Mouse (Mus musculus) olfactory bulb, adult 2 months (tissue): ENCODE data around the gene Tmem164.

ENCODE experiments used
- CTCF ChIP-seq: fragments of 200-500 bp; IDR thresholded peaks from 2 replicates; pipeline ENCODE4 v1.5.1; 2012; ENCODE audit warnings: low read depth, mild to moderate bottlenecking, low read length, moderate library complexity; ENCODE audit not compliant: insufficient read depth
- POLR2A ChIP-seq: fragments of 200-500 bp; IDR thresholded peaks from 2 replicates; pipeline ENCODE4 v1.6.1; 2012; ENCODE audit warnings: mild to moderate bottlenecking, low read depth, low read length, moderate library complexity; ENCODE audit not compliant: insufficient read depth

GRCm38 (mm10) chrX:142827644-142828043, 146.4 kb downstream of the Tmem164 start:
- TF ChIP-seq POLR2A (no peak), CTCF (no peak)
